Mouse (Mus musculus): ENCODE results near the gene Ddb2.

DNA sequence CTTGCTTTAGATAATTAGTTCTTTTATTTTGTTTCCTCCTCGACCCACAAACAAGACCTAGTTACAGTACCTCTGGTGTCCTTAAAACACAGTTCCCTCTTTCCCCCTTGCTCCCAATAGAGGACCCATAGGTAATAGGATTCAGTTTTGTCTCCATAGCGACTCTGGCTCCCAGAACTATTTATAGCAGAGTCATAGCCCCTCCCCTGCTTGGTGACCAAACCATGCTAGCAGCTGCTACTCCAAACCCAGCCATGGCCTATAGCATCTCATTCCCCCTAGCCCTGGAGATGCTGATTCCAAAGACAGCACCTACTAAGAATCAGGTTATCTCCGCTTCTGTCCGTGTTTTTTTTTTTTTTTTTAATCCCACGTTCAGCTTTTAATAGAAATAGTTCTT lies 56.1 kb downstream of the Ddb2 start:
- TF ChIP-seq FLI1 (IDR thresholded peaks at IDR 0.05; ENCODE audit: low read length) (no peak), GATA1 (IDR thresholded peaks at IDR 0.05; ENCODE audit: borderline replicate concordance, low read length) (no peak)

Measured in megakaryocyte, embryonic 14.5 days (primary cell).